Mouse (Mus musculus): ENCODE measurements at regions not wholly inside any gene's neighbourhood (a gene's known extent, or its start where the extent isn't known, plus 50 kb on each side); places are given as distances from the start of the nearest gene placed in this dataset.
A peak's percentile ranks its signal among the peaks of the same experiment; 100 is the strongest.
"Not testable (repeated sequence)": the region's sequence is repeated elsewhere in the genome, so short reads cannot be mapped to it uniquely, and the experiment has no call there.

- H3K27me3 ChIP-seq (ENCODE audit: insufficient read depth, poor library complexity, severe bottlenecking), result no peaks in the 10 kb centered on the region
- H3K27ac ChIP-seq, result no peak overlapping the region
- H3K4me1 ChIP-seq, result no peaks in the 10 kb centered on the region
- no peaks in the 10 kb centered on the region for H3K36me3 ChIP-seq
- H3K9me3 ChIP-seq, result no peaks in the 10 kb centered on the region
- no peak for DNase-seq (ENCODE audit: low spot score)
- 83% methylated on average over 10 of the region's 10 CpGs for WGBS
- H3K4me3 ChIP-seq, result no peak overlapping the region
These were observed 1096.4 kb downstream of the A830018L16Rik start for GRCm38 (mm10) chr1:12510129-12510816.

GRCm38 (mm10) chr1:12519601-12520000 is 1105.7 kb downstream of the A830018L16Rik start:
- H3K36me3 ChIP-seq, result no peaks in the 10 kb centered on the region
- H3K27me3 ChIP-seq (ENCODE audit: insufficient read depth, poor library complexity, severe bottlenecking), result no peaks in the 10 kb centered on the region
- 84% methylated on average over 4 of the region's 4 CpGs for WGBS
- H3K9me3 ChIP-seq, result no peaks in the 10 kb centered on the region
- no peak overlapping the region for H3K27ac ChIP-seq
- DNase-seq (ENCODE audit: low spot score), result no peak
- H3K4me3 ChIP-seq, result no peak overlapping the region
- no peaks in the 10 kb centered on the region for H3K4me1 ChIP-seq

DNA sequence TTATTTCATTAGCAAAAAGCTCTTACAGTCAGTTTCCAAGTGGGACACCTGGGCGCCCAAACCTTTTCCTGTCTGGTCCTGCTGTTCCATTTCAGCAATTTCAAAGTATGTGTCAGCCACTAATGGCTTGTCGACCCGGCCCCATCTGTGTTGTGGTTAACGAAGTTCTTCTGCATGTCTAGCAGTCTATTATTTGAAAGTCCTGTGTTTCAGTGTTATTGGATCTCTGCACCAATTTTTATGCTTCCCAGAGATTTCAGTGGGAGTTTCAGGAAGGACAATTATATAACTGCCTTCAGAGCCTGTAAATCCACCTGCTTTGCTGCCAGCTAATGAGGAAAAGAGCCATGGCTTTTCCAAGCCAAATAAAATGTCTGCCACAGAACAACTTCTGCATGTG is 1142.0 kb downstream of the A830018L16Rik start:
- DNase-seq (ENCODE audit: low spot score), result no peak
- Histone ChIP-seq H3K4me1 (no peaks in the 10 kb centered on the region), H3K4me3 (no peak overlapping the region), H3K9me3 (no peaks in the 10 kb centered on the region), H3K27ac (no peak overlapping the region), H3K36me3 (no peaks in the 10 kb centered on the region), H3K27me3 (ENCODE audit: insufficient read depth, poor library complexity, severe bottlenecking) (no peaks in the 10 kb centered on the region)
- WGBS, result 89% methylated on average over 4 of the region's 4 CpGs

DNA sequence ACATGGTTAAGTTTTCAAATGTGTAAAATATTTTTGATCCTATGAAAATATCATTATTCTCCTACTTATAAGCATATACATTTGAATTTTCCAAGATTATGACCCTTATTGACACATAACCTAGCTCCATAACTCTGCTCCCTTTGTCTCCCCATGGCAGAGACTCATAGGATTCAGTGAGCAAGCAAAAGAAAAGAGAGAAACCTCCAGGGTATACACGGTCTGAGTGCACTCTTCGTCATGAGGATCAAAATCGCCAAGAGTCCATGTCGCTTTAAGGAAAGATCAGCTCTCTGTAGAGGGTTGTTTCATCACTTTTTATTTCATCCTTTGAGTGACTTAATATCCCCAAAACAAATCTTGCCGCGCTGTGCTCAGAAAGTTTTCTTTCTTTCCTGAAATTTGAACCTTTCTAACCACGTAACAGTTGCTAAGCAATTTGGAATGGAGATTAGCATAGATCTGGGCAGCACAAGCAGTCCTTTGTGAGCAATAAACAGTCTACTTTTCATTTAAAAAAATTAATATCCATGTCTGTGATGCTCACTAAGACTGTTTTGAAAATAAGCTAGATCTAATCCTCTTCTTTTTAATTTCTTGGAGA is 1158.0 kb downstream of the A830018L16Rik start:
- H3K27ac ChIP-seq, result no peak overlapping the region
- no peak for DNase-seq (ENCODE audit: low spot score)

GRCm38 (mm10) chr1:12572770-12573169 is 1158.9 kb downstream of the A830018L16Rik start:
- WGBS, result 73% methylated on average over 4 of the region's 4 CpGs
- 0 out of 2 replicates have a peak, but pooled peaks cover 5% of the 10 kb centered on the region for H3K4me1 ChIP-seq

More for the DNA sequence above, 1158.0 kb downstream of the A830018L16Rik start:
- Histone ChIP-seq H3K4me1 (0 out of 2 replicates have a peak, but pooled peaks cover 1% of the 10 kb centered on the region), H3K9me3 (no peaks in the 10 kb centered on the region), H3K36me3 (no peaks in the 10 kb centered on the region), H3K27me3 (ENCODE audit: insufficient read depth, poor library complexity, severe bottlenecking) (no peaks in the 10 kb centered on the region), H3K4me3 (no peak overlapping the region)
- 75% methylated on average over 7 of the region's 7 CpGs for WGBS

DNA sequence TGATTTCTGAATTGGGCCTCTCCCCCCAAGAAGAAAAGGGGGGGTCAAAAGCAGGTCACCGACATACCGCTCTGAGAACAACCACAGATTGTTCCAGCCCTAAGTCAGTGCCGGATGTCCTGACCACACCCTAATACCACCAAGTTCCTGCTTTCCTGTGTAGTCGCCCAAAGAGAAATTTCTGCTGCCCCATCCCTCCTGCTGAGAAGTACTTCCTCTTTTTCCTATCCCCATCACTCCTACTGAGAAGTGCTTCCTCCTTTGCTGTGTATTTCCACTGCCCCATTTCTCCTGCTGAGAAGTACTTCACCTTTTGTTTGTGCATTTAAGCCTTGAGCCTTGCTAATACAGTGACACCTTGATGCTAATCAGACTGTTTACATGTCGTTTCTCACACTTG is 1160.4 kb downstream of the A830018L16Rik start:
- Histone ChIP-seq H3K4me3 (no peak overlapping the region), H3K36me3 (no peaks in the 10 kb centered on the region), H3K9me3 (no peaks in the 10 kb centered on the region), H3K27me3 (ENCODE audit: insufficient read depth, poor library complexity, severe bottlenecking) (no peaks in the 10 kb centered on the region), H3K27ac (no peak overlapping the region), H3K4me1 (0 out of 2 replicates have a peak, but pooled peaks cover 5% of the 10 kb centered on the region)
- no peak for DNase-seq (ENCODE audit: low spot score)
- 77% methylated on average over 5 of the region's 5 CpGs for WGBS

More at GRCm38 (mm10) chr1:12572770-12573169, 1158.9 kb downstream of the A830018L16Rik start:
- Histone ChIP-seq H3K4me3 (no peak overlapping the region), H3K27ac (no peak overlapping the region), H3K36me3 (no peaks in the 10 kb centered on the region), H3K27me3 (ENCODE audit: insufficient read depth, poor library complexity, severe bottlenecking) (no peaks in the 10 kb centered on the region), H3K9me3 (no peaks in the 10 kb centered on the region)
- DNase-seq (ENCODE audit: low spot score), result no peak

- Histone ChIP-seq H3K27ac (peak overlapping the region; percentile 52; the same call in 1 of the 2 replicates), H3K4me3 (no peak overlapping the region; the same call in 1 of the 2 replicates), H3K9me3 (no peaks in the 10 kb centered on the region), H3K36me3 (no peaks in the 10 kb centered on the region), H3K4me1 (peaks cover 14% of the 10 kb centered on the region; the same call in 1 of the 2 replicates), H3K27me3 (ENCODE audit: insufficient read depth, poor library complexity, severe bottlenecking) (no peaks in the 10 kb centered on the region)
- WGBS, result 11% methylated on average over 13 of the region's 13 CpGs
- DNase-seq (ENCODE audit: low spot score), result no peak
These were observed 1163.3 kb downstream of the A830018L16Rik start for GRCm38 (mm10) chr1:12577027-12577703.

DNA sequence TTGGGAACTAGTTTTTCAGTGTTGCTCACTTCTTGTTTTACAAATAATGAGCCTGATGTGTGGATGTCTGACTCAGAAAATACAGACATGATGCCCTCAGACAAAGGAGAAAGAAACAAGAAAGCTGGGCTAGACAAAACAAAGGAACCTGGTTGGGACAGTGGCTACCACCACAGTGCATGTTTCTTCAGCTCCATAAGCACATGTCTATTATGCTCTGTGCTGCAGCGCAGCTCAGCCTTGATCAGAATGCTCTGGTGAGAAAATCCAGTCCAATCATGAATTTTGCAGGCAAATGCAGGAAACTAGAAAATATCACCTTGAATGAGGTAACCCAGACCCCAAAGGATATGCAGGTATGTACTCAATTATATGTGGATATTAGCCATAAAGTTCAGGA is 1164.1 kb downstream of the A830018L16Rik start:
- no peak overlapping the region for H3K27ac ChIP-seq
- H3K9me3 ChIP-seq, result no peaks in the 10 kb centered on the region
- H3K27me3 ChIP-seq (ENCODE audit: insufficient read depth, poor library complexity, severe bottlenecking), result no peaks in the 10 kb centered on the region
- H3K4me1 ChIP-seq, result peaks cover 14% of the 10 kb centered on the region; the same call in 1 of the 2 replicates
- no peak for DNase-seq (ENCODE audit: low spot score)
- 73% methylated on average over 1 of the region's 1 CpGs for WGBS
- no peaks in the 10 kb centered on the region for H3K36me3 ChIP-seq
- H3K4me3 ChIP-seq, result no peak overlapping the region

DNA sequence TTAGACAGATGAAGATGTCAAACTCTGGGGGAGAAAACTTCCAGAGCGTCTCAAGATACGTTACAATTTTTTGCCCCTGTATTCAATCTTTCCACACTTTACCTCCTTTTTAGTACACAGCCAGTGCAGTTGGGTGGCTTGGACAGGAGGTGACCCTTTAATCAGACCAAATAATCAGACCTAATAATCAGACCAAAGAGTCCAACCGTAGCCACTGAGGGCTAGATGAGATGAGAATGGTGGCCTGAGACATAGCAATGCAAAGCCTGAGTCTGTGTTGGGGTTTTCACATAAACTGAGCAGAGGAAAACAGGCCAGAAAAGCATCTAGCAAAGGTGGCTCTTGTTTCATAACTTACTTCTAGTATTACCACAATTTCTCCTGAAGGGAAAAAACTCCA is 1169.1 kb downstream of the A830018L16Rik start:
- no peaks in the 10 kb centered on the region for H3K36me3 ChIP-seq
- no peak for DNase-seq (ENCODE audit: low spot score)
- H3K4me1 ChIP-seq, result peaks cover 9% of the 10 kb centered on the region; the same call in 1 of the 2 replicates
- no peak overlapping the region for H3K27ac ChIP-seq
- no peaks in the 10 kb centered on the region for H3K27me3 ChIP-seq (ENCODE audit: insufficient read depth, poor library complexity, severe bottlenecking)
- no peak overlapping the region for H3K4me3 ChIP-seq
- WGBS, result 63% methylated on average over 3 of the region's 3 CpGs
- H3K9me3 ChIP-seq, result no peaks in the 10 kb centered on the region

GRCm38 (mm10) chr1:12586981-12587380 is 1173.1 kb downstream of the A830018L16Rik start:
- DNase-seq (ENCODE audit: low spot score); H3K4me1 ChIP-seq; H3K9me3 ChIP-seq; H3K36me3 ChIP-seq; H3K27ac ChIP-seq; H3K4me3 ChIP-seq; H3K27me3 ChIP-seq (ENCODE audit: insufficient read depth, poor library complexity, severe bottlenecking): not testable (repeated sequence)
- 92% methylated on average over 6 of the region's 6 CpGs for whole genome bisulfite sequencing

- no peak overlapping the region for H3K27ac ChIP-seq
- H3K27me3 ChIP-seq (ENCODE audit: insufficient read depth, poor library complexity, severe bottlenecking), result no peaks in the 10 kb centered on the region
- DNase-seq (ENCODE audit: low spot score), result no peak
- no peaks in the 10 kb centered on the region for H3K9me3 ChIP-seq
- WGBS, result 84% methylated on average over 4 of the region's 4 CpGs
- no peaks in the 10 kb centered on the region for H3K36me3 ChIP-seq
- no peak overlapping the region for H3K4me3 ChIP-seq
- 0 out of 2 replicates have a peak, but pooled peaks cover 4% of the 10 kb centered on the region for H3K4me1 ChIP-seq
These were observed 1198.2 kb downstream of the A830018L16Rik start for GRCm38 (mm10) chr1:12612102-12612501.

- DNase-seq (ENCODE audit: low spot score), result no peak
- H3K4me1 ChIP-seq, result 0 out of 2 replicates have a peak, but pooled peaks cover 4% of the 10 kb centered on the region
- no peaks in the 10 kb centered on the region for H3K27me3 ChIP-seq (ENCODE audit: insufficient read depth, poor library complexity, severe bottlenecking)
- H3K36me3 ChIP-seq, result no peaks in the 10 kb centered on the region
- no peaks in the 10 kb centered on the region for H3K9me3 ChIP-seq
- H3K4me3 ChIP-seq, result no peak overlapping the region
- 85% methylated on average over 3 of the region's 3 CpGs for WGBS
- H3K27ac ChIP-seq, result no peak overlapping the region
These were observed 1201.4 kb downstream of the A830018L16Rik start for GRCm38 (mm10) chr1:12615303-12615702.
